Mouse (Mus musculus) right cerebral cortex, postnatal 25 days (tissue): Measurements from ENCODE around the gene Gm21981.
"Not testable (repeated sequence)": the region's sequence is repeated elsewhere in the genome, so short reads cannot be mapped to it uniquely, and the experiment has no call there.

Source experiments
- DNase-seq: peaks from one replicate; pipeline ENCODE4 v3.0.0; 2022

Gene Gm21981

GRCm38 (mm10) chr17:47663009-47663713, 31.1 kb downstream of the Gm21981 start:
- no peak for DNase-seq

GRCm38 (mm10) chr17:47658741-47659243, 35.5 kb downstream of the Gm21981 start:
- no peak for DNase-seq

- DNase-seq, result no peak
Observed at GRCm38 (mm10) chr17:47657901-47658300, 36.4 kb downstream of the Gm21981 start.

- DNase-seq, result no peak
Observed at GRCm38 (mm10) chr17:47655697-47656096, 38.6 kb downstream of the Gm21981 start.

GRCm38 (mm10) chr17:47654346-47654745, 39.9 kb downstream of the Gm21981 start:
- DNase-seq, result not testable (repeated sequence)

GRCm38 (mm10) chr17:47651953-47652352, 42.3 kb downstream of the Gm21981 start:
- DNase-seq, result no peak

GRCm38 (mm10) chr17:47648966-47649365, 45.3 kb downstream of the Gm21981 start:
- no peak for DNase-seq

GRCm38 (mm10) chr17:47646683-47647082, 47.6 kb downstream of the Gm21981 start:
- peak; percentile 11 for DNase-seq

- DNase-seq, result no peak
Observed at GRCm38 (mm10) chr17:47642992-47643391, 51.3 kb downstream of the Gm21981 start.
